Mouse (Mus musculus) kidney, embryonic 16.5 days (tissue): ENCODE results near the gene Shank2. TPM values are rescaled to one million over a fixed set of nuclear protein-coding genes. Genes with fewer than 3 reads are reported as not detected.

Experiments used
- ATAC-seq: fragments of 200-750 bp; cut with Nextera tagmentation; 2 replicates; pipeline ENCODE4 v1.8.0; 2017; ENCODE audit warnings: moderate TSS enrichment; ENCODE audit not compliant: low FRiP score, low TSS enrichment
- H3K27ac ChIP-seq: fragments of 300-500 bp; sonication (generic); 2 replicates; pipeline ENCODE4 v1.5.1; 2014; ENCODE audit warnings: low read length
- H3K27me3 ChIP-seq: fragments of 300-500 bp; sonication (generic); 2 replicates; pipeline ENCODE4 v1.6.1; 2014; ENCODE audit warnings: low read length, control low read depth, mixed read lengths; ENCODE audit not compliant: insufficient read depth
- H3K36me3 ChIP-seq: fragments of 300-500 bp; sonication (generic); 2 replicates; pipeline ENCODE4 v1.6.1; 2014; ENCODE audit warnings: low read length, control low read depth, mixed read lengths; ENCODE audit not compliant: insufficient read depth
- H3K4me1 ChIP-seq: fragments of 300-500 bp; sonication (generic); 2 replicates; pipeline ENCODE4 v1.6.1; 2014; ENCODE audit warnings: low read length, control low read depth, mixed read lengths; ENCODE audit not compliant: insufficient read depth
- H3K4me2 ChIP-seq: fragments of 300-500 bp; sonication (generic); replicated peaks from 2 replicates; pipeline ENCODE4 v1.6.1; 2014; ENCODE audit warnings: low read depth, low read length
- H3K4me3 ChIP-seq: fragments of 300-500 bp; sonication (generic); 2 replicates; pipeline ENCODE4 v1.5.1; 2014; ENCODE audit warnings: mild to moderate bottlenecking, low read length
- H3K9ac ChIP-seq: fragments of 300-500 bp; sonication (generic); replicated peaks from 2 replicates; pipeline ENCODE4 v1.6.1; 2014; ENCODE audit warnings: low read length
- H3K9me3 ChIP-seq: fragments of 300-500 bp; sonication (generic); 2 replicates; pipeline ENCODE4 v1.6.1; 2016; ENCODE audit warnings: low read length, control low read depth
- WGBS: fragments of 180-500 bp; shearing (Covaris S2); extraction: QIAGEN DNeasy Blood & Tissue Kit; methylation state at CpG from one replicate; pipeline ENCODE4 v1.1.7; 2014; 5-methylcytosine and 5-hydroxymethylcytosine counted together
- polyA plus RNA-seq: library from polyadenylated mRNA; unstranded; fragments of >200 nt; fragmentation: Nextera tagmentation; extraction: Ambion mirVana; gene quantifications from 2 replicates; pipeline ENCODE4 v1.2.1, GENCODE M21; 2015

The Shank2 gene
- polyA plus RNA-seq, 1 experiment from 2014 or later, result 4.0 TPM

GRCm38 (mm10) chr7:144055188-144055587, 53.5 kb downstream of the Shank2 start:
- Histone ChIP-seq H3K27ac (no peak overlapping the region), H3K4me2 (no peak overlapping the region), H3K9ac (no peak overlapping the region), H3K27me3 (no peaks in the 10 kb centered on the region), H3K4me1 (peaks cover 7% of the 10 kb centered on the region; the same call in 1 of the 2 replicates), H3K9me3 (no peaks in the 10 kb centered on the region), H3K4me3 (no peak overlapping the region), H3K36me3 (peaks cover 6% of the 10 kb centered on the region; the same call in 1 of the 2 replicates)
- 0 out of 2 replicates have a peak, but pooled peaks have one; percentile 65 for ATAC-seq
- 62% methylated on average over 6 of the region's 6 CpGs for WGBS

GRCm38 (mm10) chr7:144055702-144056531, 54.2 kb downstream of the Shank2 start:
- Histone ChIP-seq H3K4me2 (no peak overlapping the region), H3K27ac (no peak overlapping the region), H3K4me1 (peaks cover 7% of the 10 kb centered on the region; the same call in 1 of the 2 replicates), H3K9me3 (no peaks in the 10 kb centered on the region), H3K4me3 (no peak overlapping the region), H3K9ac (no peak overlapping the region), H3K27me3 (no peaks in the 10 kb centered on the region), H3K36me3 (peaks cover 6% of the 10 kb centered on the region; the same call in 1 of the 2 replicates)
- 68% methylated on average over 7 of the region's 7 CpGs for WGBS
- no peak for ATAC-seq

GRCm38 (mm10) chr7:144070162-144070949, 68.6 kb downstream of the Shank2 start:
- no peak for ATAC-seq
- no peak overlapping the region for H3K4me3 ChIP-seq
- H3K9me3 ChIP-seq, result no peaks in the 10 kb centered on the region
- H3K27me3 ChIP-seq, result no peaks in the 10 kb centered on the region
- H3K9ac ChIP-seq, result no peak overlapping the region
- no peak overlapping the region for H3K27ac ChIP-seq
- no peak overlapping the region for H3K4me2 ChIP-seq
- H3K36me3 ChIP-seq, result 0 out of 2 replicates have a peak, but pooled peaks cover 2% of the 10 kb centered on the region
- 69% methylated on average over 7 of the region's 7 CpGs for WGBS
- no peaks in the 10 kb centered on the region for H3K4me1 ChIP-seq

- Histone ChIP-seq H3K9me3 (no peaks in the 10 kb centered on the region), H3K27ac (no peak overlapping the region), H3K36me3 (0 out of 2 replicates have a peak, but pooled peaks cover 2% of the 10 kb centered on the region), H3K4me2 (no peak overlapping the region), H3K4me1 (no peaks in the 10 kb centered on the region), H3K4me3 (no peak overlapping the region), H3K27me3 (no peaks in the 10 kb centered on the region), H3K9ac (no peak overlapping the region)
- ATAC-seq, result no peak
- WGBS, result 32% methylated on average over 1 of the region's 1 CpGs
Observed at GRCm38 (mm10) chr7:144072219-144072618, 70.5 kb downstream of the Shank2 start.

GRCm38 (mm10) chr7:144072856-144073255, 71.1 kb downstream of the Shank2 start:
- H3K4me2 ChIP-seq, result no peak overlapping the region
- 0 out of 2 replicates have a peak, but pooled peaks cover 2% of the 10 kb centered on the region for H3K36me3 ChIP-seq
- 86% methylated on average over 2 of the region's 2 CpGs for WGBS
- no peak for ATAC-seq
- no peak overlapping the region for H3K27ac ChIP-seq
- H3K27me3 ChIP-seq, result no peaks in the 10 kb centered on the region
- no peaks in the 10 kb centered on the region for H3K4me1 ChIP-seq
- H3K4me3 ChIP-seq, result no peak overlapping the region
- no peaks in the 10 kb centered on the region for H3K9me3 ChIP-seq
- H3K9ac ChIP-seq, result no peak overlapping the region

- Histone ChIP-seq H3K9me3 (no peaks in the 10 kb centered on the region), H3K4me3 (no peak overlapping the region), H3K27me3 (no peaks in the 10 kb centered on the region), H3K27ac (no peak overlapping the region), H3K4me1 (no peaks in the 10 kb centered on the region), H3K4me2 (no peak overlapping the region), H3K9ac (no peak overlapping the region), H3K36me3 (0 out of 2 replicates have a peak, but pooled peaks cover 2% of the 10 kb centered on the region)
- WGBS, result 28% methylated on average over 3 of the region's 3 CpGs
- ATAC-seq, result no peak
Observed at GRCm38 (mm10) chr7:144074718-144075117, 73.0 kb downstream of the Shank2 start.

GRCm38 (mm10) chr7:144078661-144079060, 76.9 kb downstream of the Shank2 start:
- Histone ChIP-seq H3K4me3 (no peak overlapping the region), H3K27ac (no peak overlapping the region), H3K4me2 (no peak overlapping the region), H3K4me1 (no peaks in the 10 kb centered on the region), H3K27me3 (no peaks in the 10 kb centered on the region), H3K9me3 (no peaks in the 10 kb centered on the region), H3K9ac (no peak overlapping the region), H3K36me3 (no peaks in the 10 kb centered on the region)
- no peak for ATAC-seq
- 76% methylated on average over 1 of the region's 1 CpGs for WGBS

GRCm38 (mm10) chr7:144079861-144080260, 78.1 kb downstream of the Shank2 start:
- Histone ChIP-seq H3K4me1 (no peaks in the 10 kb centered on the region), H3K27me3 (no peaks in the 10 kb centered on the region), H3K9me3 (no peaks in the 10 kb centered on the region), H3K4me3 (no peak overlapping the region), H3K27ac (no peak overlapping the region), H3K36me3 (no peaks in the 10 kb centered on the region), H3K4me2 (no peak overlapping the region), H3K9ac (no peak overlapping the region)
- ATAC-seq, result no peak
- 100% methylated on average over 1 of the region's 1 CpGs for WGBS

GRCm38 (mm10) chr7:144081448-144081847, 79.7 kb downstream of the Shank2 start:
- Histone ChIP-seq H3K4me3 (no peak overlapping the region), H3K27ac (no peak overlapping the region), H3K9me3 (no peaks in the 10 kb centered on the region), H3K9ac (no peak overlapping the region), H3K36me3 (no peaks in the 10 kb centered on the region), H3K4me2 (no peak overlapping the region), H3K27me3 (no peaks in the 10 kb centered on the region), H3K4me1 (no peaks in the 10 kb centered on the region)
- WGBS, result 80% methylated on average over 1 of the region's 1 CpGs
- 0 out of 2 replicates have a peak, but pooled peaks have one; percentile 6 for ATAC-seq
